Mouse (Mus musculus) CH12F3 (cell line): ENCODE results near the gene AI661453.
"Not testable (repeated sequence)": the region's sequence is repeated elsewhere in the genome, so short reads cannot be mapped to it uniquely, and the experiment has no call there.

Source experiments
- in situ Hi-C: fragments of 300-500 bp; cut with MboI; formaldehyde crosslinking; loops from 2 replicates; pipeline ENCODE4 v1.14.3; 2020; ENCODE audit warnings: low sequenced_read_pairs

Gene AI661453

DNA sequence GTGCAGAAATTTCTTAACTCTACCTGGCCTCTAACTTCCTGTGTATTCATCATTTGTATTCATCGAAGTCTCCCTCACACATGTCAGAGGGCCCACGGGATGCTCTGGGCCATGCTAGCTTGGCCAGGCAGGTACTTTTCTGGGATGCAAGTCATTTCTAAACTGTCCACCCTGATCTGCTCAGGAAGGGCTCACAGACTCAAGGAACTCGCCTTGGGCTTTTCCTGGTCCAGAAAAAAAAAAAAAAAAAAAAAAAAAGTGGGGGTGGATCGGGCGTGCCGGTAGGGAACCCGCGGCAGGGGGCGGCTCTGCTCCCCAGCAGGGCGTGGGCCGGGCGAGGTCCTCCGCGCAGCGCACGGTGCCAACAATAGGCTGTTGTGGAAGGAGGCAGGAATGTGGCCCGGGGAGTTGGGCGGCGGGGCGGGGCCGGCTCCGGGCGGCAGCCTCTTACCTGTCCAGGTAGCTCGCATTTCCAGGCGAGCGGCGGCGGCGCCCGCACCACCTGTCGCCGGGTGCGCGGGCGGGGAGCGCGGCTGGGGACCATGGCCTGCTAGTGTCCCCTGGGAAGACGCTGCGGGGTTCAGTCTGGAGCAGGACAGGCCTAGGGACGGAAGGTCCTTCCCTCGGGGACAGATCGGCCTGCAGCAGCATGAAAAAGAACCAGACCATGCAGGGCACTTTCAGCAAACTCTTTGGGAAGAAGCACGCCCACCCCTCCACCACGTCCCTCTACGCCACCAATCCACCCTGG lies at the start of gene AI661453:
Gene AI661453, plus strand, starts transcription at position 460 of the 751 bp plus-strand sequence.
- in situ Hi-C loops, result no loop called here

DNA sequence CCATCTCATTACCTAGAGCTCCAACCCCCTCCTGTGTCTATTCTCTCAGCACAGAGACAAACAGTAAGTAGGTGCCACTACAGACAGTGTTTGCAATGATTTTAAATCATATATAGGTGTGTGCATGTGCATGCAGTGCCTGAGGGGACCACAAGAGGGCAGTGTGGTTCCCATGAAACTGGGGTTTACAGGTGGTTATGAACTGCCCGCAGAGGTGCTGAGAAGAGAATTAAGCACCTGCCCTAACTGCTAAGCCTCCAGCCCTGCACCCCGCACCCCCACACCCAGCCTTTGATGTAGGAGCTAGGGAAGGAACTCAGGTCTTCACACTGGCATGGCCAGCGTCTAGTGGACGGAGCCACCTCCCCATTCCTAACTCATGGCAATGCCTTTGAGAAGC lies 49.8 kb upstream of the AI661453 start:
- in situ Hi-C loops, result loop anchor here (25.0 kb wide), 1 partner anchor 101 kb away; no protein-coding TSS in a partner anchor

DNA sequence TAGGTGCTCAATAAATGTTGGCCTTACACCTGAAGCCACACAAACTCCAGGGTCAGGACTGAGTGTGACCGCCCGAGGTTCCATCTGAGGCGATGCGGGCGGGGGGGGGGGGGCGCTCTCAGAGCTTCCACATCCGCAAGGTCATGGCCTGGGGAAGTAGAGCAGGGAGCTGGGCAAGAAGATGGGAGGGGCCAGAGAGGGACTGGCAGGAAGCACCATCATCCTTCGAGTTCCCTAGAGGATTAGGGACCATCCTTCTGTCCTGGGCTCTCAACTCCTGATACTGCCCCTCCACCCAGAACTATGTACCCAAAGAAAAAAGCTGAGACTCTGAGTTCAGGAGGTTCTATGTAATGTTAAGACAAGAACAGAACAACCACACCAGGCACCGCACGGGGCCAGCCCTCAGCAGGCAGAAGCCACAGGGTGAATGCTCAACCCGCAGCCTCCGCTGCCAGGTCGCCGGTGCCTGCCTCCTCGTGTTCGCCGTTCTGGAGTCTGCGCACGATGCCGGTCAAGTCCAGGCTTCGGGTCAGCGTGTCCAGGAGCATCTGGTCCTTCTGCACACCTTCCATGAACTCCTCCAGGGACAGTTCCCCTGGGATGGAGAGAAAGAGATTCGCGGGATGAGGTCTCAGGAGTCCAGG lies 42.1 kb upstream of the AI661453 start:
- in situ Hi-C loops, result loop anchor here (25.0 kb wide), 1 partner anchor 93 kb away; no protein-coding TSS in a partner anchor

DNA sequence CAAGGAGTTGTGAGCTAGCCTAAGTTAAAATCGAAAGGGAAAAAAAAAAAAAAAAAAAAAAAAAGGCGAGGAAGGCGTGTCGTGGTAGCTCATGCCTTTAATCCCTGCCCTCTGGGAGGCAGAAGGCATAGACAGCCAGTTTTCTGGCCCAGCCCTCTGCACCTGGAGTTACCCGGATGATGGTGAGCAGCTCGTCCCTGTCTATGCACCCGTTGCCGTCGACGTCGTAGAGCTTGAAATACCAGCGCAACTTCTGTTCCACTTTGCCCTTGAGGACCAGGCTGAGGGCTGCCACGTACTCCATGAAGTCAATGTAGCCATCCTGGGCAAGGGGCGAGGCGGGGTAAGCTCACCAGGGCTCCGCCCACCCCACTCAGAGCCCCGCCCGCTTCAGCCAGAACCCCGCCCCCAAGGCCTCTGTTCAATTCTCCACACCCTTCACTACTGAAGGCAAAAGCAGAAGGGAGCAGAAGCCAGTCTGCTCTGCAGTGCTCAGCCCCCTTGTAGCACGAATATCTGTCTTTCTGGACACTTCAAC lies 41.0 kb upstream of the AI661453 start:
- in situ Hi-C loops, result loop anchor here (25.0 kb wide), 1 partner anchor 92 kb away; no protein-coding TSS in a partner anchor

DNA sequence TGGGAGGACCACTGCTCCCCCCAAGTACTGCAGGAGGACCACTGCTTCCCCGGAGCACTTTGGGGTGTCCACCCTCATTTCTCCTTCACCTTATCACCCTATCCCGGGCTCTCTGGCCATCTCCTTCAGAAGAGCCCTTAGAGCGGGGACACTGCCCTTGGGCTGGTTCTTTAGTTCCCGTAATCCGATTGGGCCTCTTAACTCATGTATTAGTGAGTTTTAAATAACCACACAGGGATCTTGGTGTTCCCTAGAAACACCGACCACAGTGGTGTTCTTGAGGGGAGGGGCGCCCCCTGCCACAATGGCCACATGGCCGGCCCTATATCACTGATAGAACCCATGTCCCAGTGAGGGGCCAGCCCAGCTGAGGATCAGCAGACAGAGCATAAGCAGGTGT lies 37.3 kb upstream of the AI661453 start:
- in situ Hi-C loops, result loop anchor here (25.0 kb wide), 1 partner anchor 88 kb away; no protein-coding TSS in a partner anchor

DNA sequence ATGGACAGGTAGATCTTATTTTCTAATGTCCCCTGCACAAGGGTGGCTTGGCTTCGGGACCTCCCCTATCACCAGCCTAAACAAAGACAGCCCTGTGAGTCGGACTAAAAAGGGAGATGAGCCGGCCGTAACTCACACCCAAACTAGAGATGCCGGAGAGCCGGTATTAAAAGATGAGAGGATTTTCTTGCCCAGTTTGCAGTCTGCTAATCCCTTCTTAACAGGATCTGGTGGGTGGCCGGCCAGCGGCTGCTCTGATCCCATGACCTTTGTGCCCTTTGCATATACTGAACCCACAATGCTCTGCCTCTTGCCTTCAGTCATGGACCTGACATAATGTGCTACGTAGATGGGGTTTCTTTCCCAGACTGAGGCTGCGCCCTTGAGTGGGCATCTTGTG lies 36.0 kb upstream of the AI661453 start, which contains the start of gene Guca1a:
Gene Guca1a, minus strand, starts transcription at position 134 of the 400 bp plus-strand sequence.
- in situ Hi-C loops, result no loop called here

DNA sequence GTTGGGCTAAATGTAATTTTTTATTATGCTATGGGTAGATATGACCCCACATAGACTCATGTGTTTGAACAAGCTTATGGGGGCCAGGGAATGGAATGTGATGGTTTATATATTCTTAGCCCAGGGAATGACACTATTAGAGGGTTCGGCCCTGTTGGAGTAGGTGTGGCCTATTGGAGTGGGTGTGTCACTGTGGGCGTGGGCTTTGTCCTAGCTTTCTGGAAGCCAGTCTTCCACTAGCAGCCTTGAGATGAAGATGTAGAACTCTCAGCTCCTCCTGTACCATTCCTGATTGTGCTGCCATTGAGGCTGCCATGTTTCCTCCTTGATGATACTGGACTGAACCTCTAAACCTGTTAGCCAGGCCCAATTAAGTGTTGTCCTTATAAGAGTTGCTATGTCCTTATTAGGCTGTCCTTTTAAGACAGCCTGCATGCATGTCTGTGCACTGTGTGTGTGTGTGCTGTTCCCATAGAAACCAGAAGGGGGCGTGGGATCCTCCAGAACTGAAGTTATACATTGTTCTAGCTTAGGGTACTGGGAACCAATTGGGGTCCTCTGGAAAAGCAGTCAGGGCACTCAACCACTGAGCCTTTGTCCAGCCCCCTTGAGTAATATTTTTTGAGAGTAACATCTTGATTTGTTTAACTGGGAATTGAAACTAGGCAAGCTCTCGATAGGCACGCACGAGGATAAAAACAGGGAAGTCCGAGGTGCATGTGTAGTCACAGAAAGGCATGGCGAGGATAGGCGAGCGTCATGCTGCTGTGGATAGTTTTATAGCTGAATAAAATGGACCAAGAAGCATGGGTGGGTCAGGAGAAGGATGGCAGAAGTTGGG lies 28.5 kb upstream of the AI661453 start:
- in situ Hi-C loops, result no loop called here

DNA sequence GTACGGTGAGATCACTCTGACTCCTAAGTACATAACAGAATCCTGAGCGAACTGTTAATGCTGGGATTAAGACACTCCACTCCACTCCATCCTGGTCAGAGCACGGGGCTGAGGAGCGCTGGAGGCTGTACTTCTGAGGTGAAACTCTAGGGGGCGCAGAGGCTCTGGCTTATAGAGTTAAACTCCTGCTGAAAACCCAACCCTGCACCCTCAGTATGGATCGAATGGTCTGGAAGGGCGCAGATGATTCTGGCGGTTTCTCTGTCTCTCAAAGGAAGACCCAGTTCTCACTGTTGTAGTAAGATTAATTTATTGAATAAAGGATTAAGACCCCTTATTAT lies 27.9 kb upstream of the AI661453 start:
- in situ Hi-C loops, result no loop called here

DNA sequence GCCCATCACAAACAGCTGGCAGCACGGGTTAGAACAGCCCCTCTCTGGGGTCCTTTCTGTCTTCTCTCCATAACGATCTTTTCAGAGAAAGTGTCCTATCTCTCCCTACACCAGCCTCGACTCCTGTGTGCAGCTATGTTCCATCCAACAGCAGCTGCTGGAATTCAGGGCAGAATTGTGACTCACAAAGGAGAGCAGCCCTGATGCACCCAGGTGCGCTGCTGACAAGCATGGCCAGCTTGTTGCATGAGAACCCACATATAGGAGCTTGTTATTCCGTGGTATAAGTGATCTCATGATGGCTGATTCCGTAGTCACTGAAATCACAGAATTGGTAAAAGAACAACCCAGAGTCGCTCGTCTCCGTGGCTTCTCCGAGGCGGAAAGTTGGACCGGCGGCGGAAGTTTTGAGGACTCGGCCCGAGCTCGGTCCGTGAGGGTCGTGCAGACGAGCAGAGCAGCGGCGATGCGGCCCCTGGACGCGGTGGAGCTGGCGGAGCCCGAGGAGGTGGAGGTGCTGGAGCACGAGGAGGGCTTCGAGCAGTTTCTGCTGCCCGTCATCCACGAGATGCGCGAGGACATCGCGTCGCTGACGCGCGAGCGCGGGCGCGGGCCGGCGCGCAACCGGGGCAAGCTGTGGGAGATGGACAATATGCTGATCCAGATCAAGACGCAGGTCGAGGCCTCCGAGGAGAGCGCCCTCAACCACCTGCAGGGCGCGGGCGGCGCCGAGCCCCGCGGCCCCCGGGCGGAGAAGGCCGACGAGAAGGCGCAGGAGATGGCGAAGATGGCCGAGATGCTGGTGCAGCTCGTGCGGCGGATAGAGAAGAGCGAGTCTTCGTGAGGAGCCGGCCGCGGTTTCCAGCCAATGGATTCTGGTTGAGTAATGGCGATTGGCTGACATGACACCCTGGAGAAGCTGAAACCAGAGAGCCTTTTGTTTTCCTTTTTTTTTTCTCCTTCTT lies 26.2 kb upstream of the AI661453 start:
- in situ Hi-C loops, result not testable (repeated sequence)

DNA sequence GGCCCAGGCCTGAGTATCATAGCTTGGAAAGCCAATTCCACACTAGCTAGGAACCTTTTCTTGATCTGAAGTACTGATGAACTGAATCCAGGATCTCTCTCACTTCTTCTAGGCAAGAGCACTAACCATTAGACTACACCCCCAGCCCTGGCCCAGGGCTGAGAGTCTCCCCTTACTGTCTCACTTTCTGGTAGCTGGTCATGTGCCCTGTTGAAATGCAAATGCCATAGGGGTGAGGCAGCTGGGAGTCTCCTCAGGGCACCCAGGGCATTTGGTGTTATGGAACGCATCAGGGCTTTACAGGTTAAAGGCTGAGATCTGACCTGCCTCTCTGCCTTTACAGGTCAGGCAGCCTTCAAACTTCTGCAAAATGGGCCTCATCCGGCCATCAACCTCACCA lies 16.2 kb upstream of the AI661453 start:
- in situ Hi-C loops, result no loop called here

DNA sequence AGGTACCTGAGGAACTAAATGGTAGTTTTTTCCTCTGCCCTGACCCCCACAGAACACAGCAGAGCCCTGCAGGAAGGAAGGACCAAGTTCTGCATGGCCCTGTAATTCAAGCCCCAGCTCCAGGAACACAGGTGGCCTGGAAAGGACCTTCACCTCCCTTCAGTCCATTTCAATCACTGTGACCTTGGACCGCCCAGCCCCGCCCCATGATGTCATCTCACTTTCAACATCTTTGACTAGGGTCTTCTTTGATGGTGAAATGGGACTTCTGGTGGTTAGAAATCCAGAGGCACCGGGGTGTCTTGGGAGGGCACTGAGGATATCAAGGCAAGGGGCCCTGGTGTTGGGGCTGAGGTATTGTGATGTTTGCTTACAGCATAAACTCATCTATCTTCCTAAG lies 14.8 kb upstream of the AI661453 start:
- in situ Hi-C loops, result no loop called here

DNA sequence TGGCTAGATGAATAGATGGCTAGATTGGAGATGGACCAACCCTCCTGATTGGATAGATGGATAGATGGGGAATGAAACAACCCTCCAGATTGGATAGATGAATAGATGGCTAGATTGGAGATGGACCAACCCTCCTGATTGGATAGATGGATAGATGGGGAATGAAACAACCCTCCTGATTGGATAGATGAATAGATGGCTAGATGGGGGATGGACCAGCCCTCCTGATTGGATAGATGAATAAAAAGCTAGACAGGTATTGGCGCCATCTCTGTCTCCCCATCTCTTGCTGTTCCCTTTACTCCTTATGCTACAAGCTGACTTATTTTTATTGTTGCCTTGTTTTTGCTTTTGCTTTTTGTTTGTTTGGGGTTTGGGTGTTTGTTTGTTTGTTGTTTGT lies 13.8 kb upstream of the AI661453 start:
- in situ Hi-C loops, result not testable (repeated sequence)

DNA sequence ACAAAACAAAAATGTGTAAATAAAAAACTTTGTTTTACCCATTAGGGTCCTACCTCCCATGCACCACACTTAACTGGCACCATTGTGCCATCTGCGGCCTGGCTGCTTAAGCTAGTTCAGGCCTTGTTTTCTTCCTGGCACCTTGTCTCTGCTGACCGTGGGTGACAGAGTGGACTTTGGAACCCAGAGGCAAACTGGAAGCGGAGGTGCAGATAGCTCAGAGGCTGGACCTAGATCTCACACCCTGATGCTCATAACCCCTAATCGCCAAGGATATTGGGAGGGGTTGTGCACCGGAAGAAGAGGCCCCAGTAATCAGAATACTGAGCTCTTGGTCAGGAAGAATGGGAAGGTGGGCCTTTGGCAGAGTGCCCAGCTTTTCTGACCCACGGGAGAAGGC lies 12.2 kb upstream of the AI661453 start:
- in situ Hi-C loops, result no loop called here

DNA sequence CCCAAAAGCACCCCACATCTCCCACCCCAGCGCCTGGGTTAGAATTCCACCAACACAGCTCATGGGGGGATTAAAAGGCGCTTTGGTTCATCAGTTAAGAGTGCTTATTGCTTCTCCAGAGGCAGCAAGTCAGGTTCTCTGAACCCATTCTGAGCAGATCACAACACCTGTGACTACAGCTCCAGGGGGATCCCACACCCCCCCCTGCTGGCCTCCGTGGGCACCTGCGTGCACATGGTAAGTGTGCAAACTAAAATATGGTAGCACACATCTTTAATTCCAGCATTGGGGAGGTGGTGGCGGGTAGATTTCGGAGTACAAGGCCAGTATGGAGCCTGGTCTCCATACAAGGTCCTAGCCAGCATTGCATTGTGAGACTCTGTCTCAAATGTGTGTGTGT lies 9.1 kb upstream of the AI661453 start:
- in situ Hi-C loops, result no loop called here

DNA sequence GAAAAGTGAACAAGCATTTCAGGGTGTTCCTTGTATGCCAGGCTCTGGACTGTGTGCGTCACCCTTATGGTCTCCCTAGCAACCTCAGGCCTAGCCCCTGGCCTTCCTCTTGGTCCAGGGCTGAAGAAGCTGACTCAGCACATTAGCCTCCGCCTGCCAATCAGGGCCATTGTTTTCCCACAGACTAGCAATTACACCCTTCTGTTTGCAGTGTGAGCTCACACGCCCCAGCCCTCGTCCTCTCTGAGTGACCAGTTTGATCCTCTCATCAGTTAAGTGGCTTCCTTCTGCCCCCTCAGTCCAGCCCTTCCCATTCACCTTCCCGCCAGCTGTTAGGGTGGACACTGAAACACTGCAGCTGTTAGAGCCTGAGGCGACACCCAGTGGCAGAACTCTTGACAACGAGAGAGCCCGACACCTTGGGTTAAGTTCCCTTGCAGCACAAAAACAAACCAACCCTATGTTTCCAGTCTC lies 7.5 kb upstream of the AI661453 start:
- in situ Hi-C loops, result no loop called here

DNA sequence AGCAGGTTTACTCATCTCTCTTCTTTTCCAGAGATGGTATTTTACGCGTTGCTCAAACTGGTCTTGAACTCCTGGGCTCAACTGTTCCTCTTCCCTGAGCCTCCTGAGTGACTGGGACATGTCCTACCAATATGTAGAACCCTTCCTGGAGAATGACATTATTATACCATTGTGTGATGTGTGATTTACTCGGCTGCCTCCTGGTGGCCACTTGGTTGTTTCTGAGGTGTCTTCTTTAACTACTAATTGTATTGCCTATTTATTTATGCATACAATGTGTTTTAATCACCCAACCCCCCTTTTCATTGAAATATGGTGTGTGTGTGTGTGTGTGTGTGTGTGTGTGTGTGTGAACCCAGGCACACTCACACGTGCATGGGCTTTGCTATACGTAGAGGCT lies 5.6 kb upstream of the AI661453 start:
- in situ Hi-C loops, result no loop called here

DNA sequence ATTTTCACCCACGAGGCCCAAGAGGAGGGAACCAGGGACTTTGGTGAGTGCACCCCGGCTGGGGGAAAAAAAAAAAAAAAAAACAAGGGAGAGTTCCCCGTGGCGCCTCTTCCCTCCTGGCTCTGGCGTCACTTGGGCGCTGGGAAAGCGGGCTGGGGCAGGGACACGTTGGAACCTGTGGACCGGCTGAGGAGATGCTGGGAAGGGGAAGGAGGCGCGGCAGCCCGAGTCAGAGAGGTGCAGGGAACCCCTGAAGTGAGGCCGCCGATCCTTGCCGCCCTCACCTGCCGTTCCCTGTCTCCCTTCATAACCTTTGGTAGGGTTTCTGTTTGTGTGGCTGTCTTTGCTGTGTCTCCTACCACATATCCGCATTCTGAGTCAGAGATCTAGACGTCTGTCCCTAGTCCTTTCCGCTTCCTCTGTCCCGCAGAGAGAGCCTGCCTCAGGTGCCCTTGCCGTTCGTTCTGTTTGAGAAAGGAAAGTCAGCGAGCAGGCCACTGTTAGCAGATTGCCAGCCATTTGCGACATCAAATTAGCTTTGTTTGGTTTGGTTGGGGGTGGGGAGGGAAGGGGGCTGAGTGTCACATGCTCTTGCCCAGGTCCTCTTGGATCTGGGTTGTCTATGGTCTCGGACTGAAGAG lies 612 bp downstream of the AI661453 start, which contains the start of gene 1700001C19Rik:
Gene 1700001C19Rik, minus strand, starts transcription at position 470 of the 641 bp plus-strand sequence.
- in situ Hi-C loops, result no loop called here

DNA sequence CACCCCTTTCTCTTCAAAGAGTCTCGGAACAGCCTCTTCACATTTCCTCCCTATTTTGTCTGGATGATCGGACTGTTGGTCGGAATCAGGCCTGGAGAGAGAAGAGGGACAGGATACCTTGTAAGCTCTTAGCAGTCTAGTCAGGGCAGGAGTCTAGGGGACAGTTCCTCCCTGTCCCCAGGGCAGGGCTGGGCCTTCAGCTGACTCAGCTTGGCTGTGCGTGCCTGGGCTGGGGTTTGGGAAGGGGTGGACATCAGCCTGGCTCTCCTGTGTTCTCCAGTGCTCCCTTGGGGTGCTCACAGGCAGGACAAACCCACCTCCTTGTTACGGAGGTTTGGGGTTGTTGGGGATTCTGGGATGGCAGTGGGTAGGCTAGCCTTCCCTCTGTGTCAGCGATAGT lies 2.2 kb downstream of the AI661453 start:
- in situ Hi-C loops, result no loop called here

DNA sequence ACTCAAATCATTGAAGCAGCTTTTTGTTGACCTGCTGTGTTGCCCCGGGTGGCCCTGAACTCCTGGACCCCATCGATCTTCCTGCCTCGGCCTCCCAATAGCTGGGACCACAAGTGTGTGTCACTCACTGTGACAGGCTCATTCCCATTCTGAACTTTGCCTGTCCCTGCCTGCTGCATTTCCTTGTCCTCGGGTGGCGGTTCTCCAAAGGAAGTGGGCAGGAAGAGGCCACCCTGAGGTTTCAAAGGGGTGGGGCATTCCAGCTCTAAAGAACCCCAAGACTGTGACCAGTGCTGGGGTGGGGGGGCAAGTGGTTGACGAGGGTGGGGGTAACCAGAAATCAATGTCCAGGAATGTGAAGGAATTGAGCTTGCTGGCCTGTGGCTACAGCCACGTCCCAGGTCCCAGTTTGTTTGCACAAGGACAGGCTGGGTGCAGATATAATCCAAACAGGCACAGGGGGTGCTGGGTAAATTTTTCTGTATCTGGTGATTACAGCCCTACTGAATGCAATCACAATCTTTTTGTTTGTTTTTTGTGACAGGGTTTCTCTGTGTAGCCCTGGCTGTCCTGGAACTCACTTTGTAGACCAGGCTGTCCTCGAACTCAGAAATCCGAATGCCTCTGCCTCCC lies 3.1 kb downstream of the AI661453 start:
- in situ Hi-C loops, result no loop called here
